Mouse (Mus musculus) neural tube, postnatal 0 days (tissue): ENCODE measurements around the gene Acat2. TPM values are rescaled to one million over a fixed set of nuclear protein-coding genes. Genes with fewer than 3 reads are reported as not detected.

Experiments used
- polyA plus RNA-seq: library from polyadenylated mRNA; unstranded; fragments of >200 nt; fragmentation: Nextera tagmentation; extraction: Ambion mirVana; gene quantifications from 2 replicates; pipeline ENCODE4 v1.2.1, GENCODE M21; 2015

The Acat2 gene
- 207 and 228 TPM in 2 replicates for polyA plus RNA-seq

GRCm38 (mm10) chr17:12960331-12960873 lies at the start of gene Acat2:
Gene Acat2, minus strand, starts transcription at chr17:12960747.

GRCm38 (mm10) chr17:13006546-13006945 lies 46.0 kb upstream of the Acat2 start, which contains the start of gene Sod2:
Gene Sod2, plus strand, starts transcription at chr17:13006846.

DNA sequence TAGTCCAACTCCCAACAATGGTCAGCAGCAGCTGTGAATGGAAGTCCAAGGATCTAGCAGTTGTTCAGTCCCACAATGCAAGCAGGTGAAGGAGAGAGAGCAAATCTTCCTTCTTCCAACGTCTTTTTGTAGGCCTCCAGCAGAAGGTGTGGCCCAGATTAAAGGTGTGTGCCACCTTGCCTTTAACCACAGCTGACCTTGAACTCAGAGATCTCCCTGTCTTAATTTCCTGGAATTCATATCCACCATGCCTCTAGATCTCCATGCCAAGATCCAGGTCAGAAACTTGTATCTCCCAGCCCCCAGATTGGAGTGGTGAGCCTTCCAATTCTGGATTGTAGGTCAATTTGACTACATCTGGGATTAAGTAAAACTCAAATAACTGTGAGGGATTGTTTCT lies 33.5 kb upstream of the Acat2 start, which contains the start of gene Wtap:
Gene Wtap, minus strand, starts transcription at position 101 of the 400 bp plus-strand sequence.

DNA sequence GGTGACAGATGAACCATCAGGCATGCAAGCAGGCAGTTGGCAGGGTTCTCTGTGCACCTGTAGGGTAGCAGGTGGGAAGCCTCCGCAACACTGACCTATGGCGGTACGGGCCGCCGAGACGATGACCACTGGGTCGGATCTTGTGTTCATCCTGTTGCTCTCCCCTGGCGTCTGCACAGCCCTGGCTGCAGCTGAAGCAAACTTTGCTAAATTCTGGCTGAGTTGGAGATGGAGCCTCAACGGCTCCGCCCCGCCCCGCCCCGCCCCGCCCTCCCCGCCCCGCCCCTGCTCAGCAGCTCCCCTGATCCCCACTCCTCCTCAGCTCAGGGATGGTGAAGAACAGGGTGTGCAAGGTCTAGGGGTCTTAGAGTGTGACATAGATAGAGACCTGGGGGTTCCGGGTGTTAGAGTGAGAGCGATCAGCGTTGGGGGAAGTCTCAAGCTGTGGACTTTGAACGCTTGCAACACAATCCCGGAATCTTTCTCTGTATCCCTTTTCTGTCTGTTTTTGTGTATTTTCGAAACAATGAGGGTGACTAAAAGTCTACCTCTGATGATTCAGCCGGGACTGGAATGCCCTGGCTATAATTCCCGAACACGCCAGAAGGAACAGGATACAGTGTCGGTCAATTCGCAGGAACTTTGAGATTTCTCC lies 20.3 kb downstream of the Acat2 start, which contains the start of gene Acat3:
Gene Acat3, minus strand, starts transcription at position 450 of the 655 bp plus-strand sequence.

DNA sequence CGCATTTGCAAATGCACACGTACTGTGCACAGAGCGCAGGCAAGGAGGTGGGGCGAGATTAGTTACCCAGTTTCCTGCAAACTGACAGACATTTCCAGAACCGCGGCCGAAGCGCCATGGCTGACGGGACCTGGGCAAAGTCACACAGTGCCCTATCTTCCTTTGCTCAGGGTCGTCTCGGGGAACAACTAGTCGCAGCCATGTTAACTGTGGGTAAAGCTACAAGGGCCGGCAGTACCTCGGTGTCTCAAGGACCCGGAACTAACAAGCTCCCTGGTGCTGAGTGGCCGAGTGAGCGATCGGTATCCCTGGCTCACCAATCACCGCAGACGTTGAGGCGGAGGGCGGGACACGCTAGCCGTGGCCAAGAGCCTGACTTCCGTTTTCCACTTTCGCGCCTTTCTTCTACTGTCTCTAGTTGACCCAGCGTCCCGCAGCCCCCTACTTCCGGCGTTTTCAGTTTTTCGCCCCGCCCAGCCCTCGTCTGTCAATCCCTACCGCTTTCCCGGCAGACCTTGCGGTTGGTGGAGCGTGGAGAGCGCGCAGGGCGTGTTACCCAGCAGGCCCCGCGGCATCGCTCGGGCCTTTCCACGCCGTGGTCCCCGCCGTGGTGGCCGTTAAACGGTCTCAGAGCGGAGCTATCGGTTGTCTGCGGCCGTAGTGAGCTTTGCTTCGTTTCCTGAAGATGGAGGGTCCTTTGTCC lies 44.5 kb downstream of the Acat2 start, which contains the start of gene Mrpl18:
Gene Mrpl18, minus strand, starts transcription at position 465 of the 703 bp plus-strand sequence.

DNA sequence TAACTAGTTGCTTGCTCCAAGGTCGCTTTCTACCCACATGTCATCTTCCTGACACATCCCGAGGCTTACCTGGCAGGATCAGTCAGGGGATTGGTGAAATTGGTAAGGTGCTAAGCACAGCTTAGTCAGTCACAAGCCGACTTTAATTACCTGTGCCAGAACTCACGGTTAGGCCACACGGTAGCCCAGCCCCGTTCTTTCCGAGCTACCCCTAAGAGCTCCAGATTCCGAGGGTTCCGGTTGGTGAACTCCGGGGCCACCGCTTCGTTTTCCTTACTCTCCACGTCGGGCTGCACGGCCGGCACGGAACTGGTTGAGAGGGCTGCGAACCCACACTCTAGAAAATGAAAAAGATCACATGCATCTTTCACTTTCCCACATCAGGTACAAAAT lies 45.1 kb downstream of the Acat2 start, which contains the start of gene Tcp1:
Gene Tcp1, plus strand, starts transcription at position 214 of the 393 bp plus-strand sequence.

GRCm38 (mm10) chr17:12909361-12910280 lies 50.9 kb downstream of the Acat2 start, which contains the start of gene Pnldc1:
Gene Pnldc1, minus strand, starts transcription at chr17:12910230.

Other genes with a start within 250 kb of the Acat2 start
- gene Igf2r, start 191.1 kb downstream of the Acat2 start, polyA plus RNA-seq = 4.8 and 5.5 TPM in 2 replicates
- 0.49 and 0.60 TPM in 2 replicates for gene Mas1, start 92.6 kb downstream of the Acat2 start, polyA plus RNA-seq
- gene Mrgprh, start 84.7 kb downstream of the Acat2 start, polyA plus RNA-seq = not detected in 2 replicates
- gene Pnldc1, start 50.5 kb downstream of the Acat2 start, polyA plus RNA-seq = 0.83 and 1.7 TPM in 2 replicates
- gene Tcp1, start 45.0 kb downstream of the Acat2 start, polyA plus RNA-seq = 267 and 290 TPM in 2 replicates
- 119 and 136 TPM in 2 replicates for gene Mrpl18, start 44.4 kb downstream of the Acat2 start, polyA plus RNA-seq
- gene Acat3, start 20.1 kb downstream of the Acat2 start, polyA plus RNA-seq = 0.76 and 0.79 TPM in 2 replicates
- gene Wtap, start 33.4 kb upstream of the Acat2 start, polyA plus RNA-seq = 103 and 110 TPM in 2 replicates
- 154 and 159 TPM in 2 replicates for gene Sod2, start 46.1 kb upstream of the Acat2 start, polyA plus RNA-seq
- 0.18 and 0.33 TPM in 2 replicates for gene Gpr31b, start 91.5 kb upstream of the Acat2 start, polyA plus RNA-seq
- 0.52 and 0.55 TPM in 2 replicates for gene Tcp10b, start 100.4 kb upstream of the Acat2 start, polyA plus RNA-seq
- gene Unc93a, start 171.1 kb upstream of the Acat2 start, polyA plus RNA-seq = 0.08 TPM in 1 of 2 replicates, not detected in the other